Mouse (Mus musculus) ES-E14 (cell line): ENCODE data around the gene Il21. TPM values are rescaled to one million over a fixed set of nuclear protein-coding genes. Genes with fewer than 3 reads are reported as not detected.

ENCODE experiments used
- DNase-seq: peaks from one replicate; pipeline ENCODE4 v3.0.0-alpha.2; 2013; ENCODE audit warnings: low read depth, low spot score
- H3K27ac ChIP-seq: 2 replicates; pipeline ENCODE4 v1.5.1; 2012; ENCODE audit warnings: low read depth, mild to moderate bottlenecking, low read length, moderate library complexity, mixed read lengths; ENCODE audit not compliant: poor library complexity, insufficient read depth, severe bottlenecking
- H3K36me3 ChIP-seq: 2 replicates; pipeline ENCODE4 v1.6.1; 2012; ENCODE audit warnings: mild to moderate bottlenecking, low read length, moderate library complexity, mixed read lengths; ENCODE audit not compliant: control insufficient read depth, poor library complexity, insufficient read depth, severe bottlenecking
- H3K4me1 ChIP-seq, 2 experiments: fragments of 150-350 bp in 1 of 2; sonication (generic) in 1 of 2; 2 replicates each; pipeline ENCODE4 v1.6.1; 2012; ENCODE audit warnings: low read length in 2 of 2, mild to moderate bottlenecking in 1 of 2, mixed read lengths in 1 of 2; ENCODE audit not compliant: control insufficient read depth in 2 of 2, insufficient read depth in 2 of 2, poor library complexity in 1 of 2
- H3K4me3 ChIP-seq, 2 experiments: fragments of 150-350 bp in 1 of 2; sonication (generic) in 1 of 2; 2 replicates each; pipeline ENCODE4 v1.5.1; 2012; ENCODE audit warnings: low read length in 2 of 2, low read depth in 1 of 2, mild to moderate bottlenecking in 1 of 2, mixed read lengths in 1 of 2; ENCODE audit not compliant: insufficient read depth in 1 of 2, poor library complexity in 1 of 2, severe bottlenecking in 1 of 2
- H3K9ac ChIP-seq: 2 replicates; pipeline ENCODE4 v1.6.1; 2012; ENCODE audit warnings: low read depth, mild to moderate bottlenecking, low read length, mixed read lengths; ENCODE audit not compliant: poor library complexity, insufficient read depth, severe bottlenecking
- H3K9me3 ChIP-seq: fragments of 150-350 bp; sonication (generic); 2 replicates; pipeline ENCODE4 v1.6.1; 2012; ENCODE audit warnings: low read depth, mild to moderate bottlenecking, low read length; ENCODE audit not compliant: control insufficient read depth, insufficient read depth
- CHD2 ChIP-seq: IDR thresholded peaks from 2 replicates; pipeline ENCODE4 v1.6.1; 2014; ENCODE audit warnings: mild to moderate bottlenecking, low read depth, low read length, inconsistent platforms
- HCFC1 ChIP-seq: IDR thresholded peaks from 2 replicates; pipeline ENCODE4 v1.6.1; 2012; ENCODE audit warnings: low read length, inconsistent platforms, borderline replicate concordance; ENCODE audit not compliant: insufficient read depth
- MAFK ChIP-seq: IDR thresholded peaks from 2 replicates; pipeline ENCODE4 v1.6.1; 2014; ENCODE audit warnings: mild to moderate bottlenecking, low read depth, low read length, inconsistent platforms; ENCODE audit not compliant: insufficient read depth
- ZC3H11A ChIP-seq: IDR thresholded peaks from 2 replicates; pipeline ENCODE4 v1.6.1; 2012; ENCODE audit warnings: low read depth, mild to moderate bottlenecking, inconsistent platforms, low read length, borderline replicate concordance
- ZNF384 ChIP-seq: IDR thresholded peaks from 2 replicates; pipeline ENCODE4 v1.6.1; 2012; ENCODE audit warnings: low read depth, low read length, inconsistent platforms
- in situ Hi-C, 2 experiments: fragments of 600-800 bp; cut with MboI; formaldehyde crosslinking; loops; one replicate each; pipeline ENCODE4 v1.15.1; 2025; ENCODE audit warnings: low sequenced_read_pairs in 2 of 2, inconsistent platforms in 1 of 2; ENCODE audit not compliant: unreplicated experiment in 2 of 2
- total RNA-seq: library from RNA; depleted of rRNA; stranded (reverse); fragments of 300-350 nt; gene quantifications from 2 replicates; pipeline ENCODE4 v1.2.3, GENCODE M21; 2012

Il21 gene
- total RNA-seq, 1 experiment, result not detected

- in situ Hi-C loops, result no loop called here
- no peaks in the 10 kb centered on the region for H3K4me1 ChIP-seq
- H3K36me3 ChIP-seq, result no peaks in the 10 kb centered on the region
- no peaks in the 10 kb centered on the region for H3K9me3 ChIP-seq
- TF ChIP-seq CHD2 (no peak), ZC3H11A (peak; percentile 19; the same call in 1 of the 2 replicates)
- no peak overlapping the region for H3K27ac ChIP-seq
- H3K9ac ChIP-seq, result no peak overlapping the region
- peak; percentile 30 for DNase-seq
- H3K4me3 ChIP-seq, result no peak overlapping the region
Measured at GRCm38 (mm10) chr3:37271209-37271608, 38.8 kb upstream of the Il21 start.

DNA sequence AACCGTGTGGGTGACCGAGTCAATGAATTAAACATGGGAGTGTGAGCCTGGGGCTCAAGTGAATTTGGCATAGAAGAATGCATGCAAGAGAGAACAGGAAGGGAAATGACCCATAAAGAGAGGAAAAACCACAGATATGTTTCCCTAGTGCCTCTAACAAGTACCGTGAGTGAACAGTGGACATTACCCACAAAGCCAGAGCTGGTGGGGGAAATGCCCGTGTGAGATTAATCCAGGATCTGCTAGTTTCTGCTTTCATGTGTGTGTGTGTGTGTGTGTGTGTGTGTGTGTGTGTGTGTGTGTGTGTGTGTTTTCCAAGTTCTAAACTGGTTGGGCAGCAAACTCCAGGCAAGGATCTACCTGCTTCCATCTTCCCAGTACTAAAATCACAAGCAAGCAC lies 37.5 kb upstream of the Il21 start:
- Histone ChIP-seq H3K4me1 (no peaks in the 10 kb centered on the region), H3K9me3 (no peaks in the 10 kb centered on the region), H3K27ac (no peak overlapping the region), H3K9ac (no peak overlapping the region), H3K4me3 (no peak overlapping the region), H3K36me3 (no peaks in the 10 kb centered on the region)
- in situ Hi-C loops, result no loop called here
- no peak for TF ChIP-seq ZC3H11A
- TF ChIP-seq ZNF384, result no peak
- TF ChIP-seq CHD2, result no peak
- no peak for TF ChIP-seq HCFC1
- no peak for TF ChIP-seq MAFK
- no peak for DNase-seq

DNA sequence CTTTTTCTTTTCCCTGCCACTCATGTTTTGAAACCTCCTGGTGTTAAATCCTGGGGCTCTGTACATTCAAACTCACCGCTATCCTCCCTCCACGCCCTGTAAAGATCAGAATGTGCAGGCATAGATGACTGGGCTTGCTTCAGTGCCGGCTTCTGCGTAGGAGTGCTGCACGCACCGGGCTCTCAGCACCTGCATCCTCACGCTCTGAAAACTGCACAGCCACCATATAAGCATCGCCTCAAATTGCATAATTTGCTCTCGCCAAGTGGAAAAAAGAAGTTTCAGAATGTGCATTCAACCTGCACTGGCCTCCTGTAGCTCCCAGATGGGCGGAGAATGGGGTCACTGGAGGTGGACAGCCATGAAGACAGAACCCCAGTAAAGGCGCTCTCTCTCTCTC lies 35.9 kb upstream of the Il21 start:
- TF ChIP-seq MAFK (no peak), ZNF384 (no peak), CHD2 (no peak), HCFC1 (no peak), ZC3H11A (no peak)
- H3K9me3 ChIP-seq, result no peaks in the 10 kb centered on the region

GRCm38 (mm10) chr3:37259331-37259999 lies 27.0 kb upstream of the Il21 start:
- Histone ChIP-seq H3K4me3 (no peak overlapping the region), H3K36me3 (no peaks in the 10 kb centered on the region), H3K27ac (no peak overlapping the region), H3K9me3 (no peaks in the 10 kb centered on the region), H3K9ac (no peak overlapping the region), H3K4me1 (no peaks in the 10 kb centered on the region)
- DNase-seq, result no peak
- in situ Hi-C loops, result no loop called here
- TF ChIP-seq HCFC1 (no peak), ZNF384 (no peak), CHD2 (no peak), ZC3H11A (no peak), MAFK (no peak)

More for the DNA sequence above, 35.9 kb upstream of the Il21 start:
- no peak for DNase-seq
- no peaks in the 10 kb centered on the region for H3K4me1 ChIP-seq
- H3K27ac ChIP-seq, result no peak overlapping the region
- H3K36me3 ChIP-seq, result no peaks in the 10 kb centered on the region
- no peak overlapping the region for H3K4me3 ChIP-seq
- in situ Hi-C loops, result no loop called here
- no peak overlapping the region for H3K9ac ChIP-seq

GRCm38 (mm10) chr3:37257776-37258175 lies 25.3 kb upstream of the Il21 start:
- Histone ChIP-seq H3K9ac (no peak overlapping the region), H3K4me3 (no peak overlapping the region), H3K36me3 (no peaks in the 10 kb centered on the region), H3K9me3 (no peaks in the 10 kb centered on the region), H3K27ac (no peak overlapping the region), H3K4me1 (no peaks in the 10 kb centered on the region)
- no peak for DNase-seq
- TF ChIP-seq MAFK, result no peak
- no peak for TF ChIP-seq ZC3H11A
- TF ChIP-seq CHD2, result no peak
- in situ Hi-C loops, result no loop called here
